ENCODE assay signal across 9 mouse cellular contexts in genomic region chr2:4473866-4474538, GRCm38 (mm10).
DNase-seq lines count a peak whose midpoint lies in the region; ATAC-seq lines count a peak whose summit lies in the region.
"Had no signal": no experiment of that assay in that cellular context is flagged by ENCODE, and none has a peak within 500 bp of the region (broad histone marks: within the 10 kb centered on the region; RNA-seq: fewer than 3 reads in every experiment).

No protein-coding gene starts in this region.

- H3K9me3 ChIP-seq in heart, embryonic 13.5 days, result peaks cover 8% of the 10 kb centered on the region; the same call in 1 of the 2 replicates
- H3K9me3 ChIP-seq in limb, embryonic 12.5 days, result peaks cover 3% of the 10 kb centered on the region; the same call in 1 of the 2 replicates
- H3K9me3 ChIP-seq in limb, embryonic 10.5 days (replicated peaks), result no peaks in the 10 kb centered on the region
- H3K9me3 ChIP-seq in embryonic facial prominence, embryonic 14.5 days (ENCODE audit: control insufficient read depth, low read length), result peaks cover 5% of the 10 kb centered on the region; the same call in 1 of the 2 replicates
- H3K9me3 ChIP-seq in hindbrain, embryonic 15.5 days, result no peaks in the 10 kb centered on the region
- H3K9me3 ChIP-seq: liver, embryonic 13.5 days had no signal

- no peaks in the 10 kb centered on the region for H3K27me3 ChIP-seq in heart, embryonic 13.5 days (replicated peaks)
- no peaks in the 10 kb centered on the region for H3K27me3 ChIP-seq in limb, embryonic 12.5 days
- no peaks in the 10 kb centered on the region for H3K27me3 ChIP-seq in limb, embryonic 10.5 days (ENCODE audit: low read depth, poor library complexity, severe bottlenecking)
- H3K27me3 ChIP-seq in embryonic facial prominence, embryonic 14.5 days (replicated peaks; ENCODE audit: control insufficient read depth, insufficient read depth, low read length), result no peaks in the 10 kb centered on the region
- H3K27me3 ChIP-seq in hindbrain, embryonic 15.5 days, result no peaks in the 10 kb centered on the region
- H3K27me3 ChIP-seq: liver, embryonic 13.5 days had no signal

- no peak overlapping the region for H3K4me3 ChIP-seq in heart, embryonic 13.5 days
- H3K4me3 ChIP-seq in limb, embryonic 12.5 days (replicated peaks), result no peak overlapping the region
- H3K4me3 ChIP-seq in limb, embryonic 10.5 days, result no peak overlapping the region
- H3K4me3 ChIP-seq in embryonic facial prominence, embryonic 14.5 days (ENCODE audit: low read depth, low read length), result no peak overlapping the region
- H3K4me3 ChIP-seq in hindbrain, embryonic 15.5 days, result no peak overlapping the region
- H3K4me3 ChIP-seq: liver, embryonic 13.5 days had no signal

- peaks cover 14% of the 10 kb centered on the region for H3K36me3 ChIP-seq in heart, embryonic 13.5 days
- peaks cover 65% of the 10 kb centered on the region for H3K36me3 ChIP-seq in limb, embryonic 12.5 days
- peaks cover 76% of the 10 kb centered on the region for H3K36me3 ChIP-seq in limb, embryonic 10.5 days
- H3K36me3 ChIP-seq in embryonic facial prominence, embryonic 14.5 days (ENCODE audit: control insufficient read depth, insufficient read depth, low read length), result peaks cover 5% of the 10 kb centered on the region; the same call in 1 of the 2 replicates
- H3K36me3 ChIP-seq in hindbrain, embryonic 15.5 days, result no peaks in the 10 kb centered on the region
- H3K36me3 ChIP-seq: liver, embryonic 13.5 days had no signal

- WGBS in heart, embryonic 13.5 days, result 75% methylated on average over 7 of the region's 8 CpGs
- WGBS in limb, embryonic 12.5 days, result 81% methylated on average over 7 of the region's 8 CpGs
- WGBS in limb, embryonic 10.5 days, result 82% methylated on average over 7 of the region's 8 CpGs
- WGBS in embryonic facial prominence, embryonic 14.5 days, result 59% methylated on average over 7 of the region's 8 CpGs
- WGBS in hindbrain, embryonic 15.5 days, result 68% methylated on average over 7 of the region's 8 CpGs

- peaks cover 49% of the 10 kb centered on the region for H3K4me1 ChIP-seq in heart, embryonic 13.5 days
- peaks cover 33% of the 10 kb centered on the region for H3K4me1 ChIP-seq in limb, embryonic 12.5 days (replicated peaks)
- peaks cover 21% of the 10 kb centered on the region for H3K4me1 ChIP-seq in limb, embryonic 10.5 days
- peaks cover 16% of the 10 kb centered on the region for H3K4me1 ChIP-seq in embryonic facial prominence, embryonic 14.5 days (ENCODE audit: control insufficient read depth, insufficient read depth, low read length)
- H3K4me1 ChIP-seq in hindbrain, embryonic 15.5 days (replicated peaks), result peaks cover 13% of the 10 kb centered on the region

- no peak overlapping the region for H3K9ac ChIP-seq in heart, embryonic 13.5 days
- no peak overlapping the region for H3K9ac ChIP-seq in limb, embryonic 12.5 days (replicated peaks)
- H3K9ac ChIP-seq in embryonic facial prominence, embryonic 14.5 days (ENCODE audit: low read depth, low read length), result no peak overlapping the region
- H3K9ac ChIP-seq in hindbrain, embryonic 15.5 days, result no peak overlapping the region
- H3K9ac ChIP-seq: liver, embryonic 13.5 days had no signal

- peak overlapping the region; percentile 64 for H3K27ac ChIP-seq in heart, embryonic 13.5 days (replicated peaks)
- 0 out of 2 replicates have a peak overlapping the region, but pooled peaks have one; percentile 14 for H3K27ac ChIP-seq in limb, embryonic 12.5 days
- H3K27ac ChIP-seq in limb, embryonic 10.5 days, result no peak overlapping the region
- H3K27ac ChIP-seq in embryonic facial prominence, embryonic 14.5 days (replicated peaks; ENCODE audit: low read depth, low read length), result peak overlapping the region; percentile 42
- H3K27ac ChIP-seq in hindbrain, embryonic 15.5 days (replicated peaks), result peak overlapping the region; percentile 6; the same call in 1 of the 2 replicates
- H3K27ac ChIP-seq: liver, embryonic 13.5 days had no signal

- no peak for DNase-seq in heart, adult 8-10 months (ENCODE audit: low spot score)
- DNase-seq in limb, embryonic 10.5 days (ENCODE audit: low spot score), result no peak
- DNase-seq in embryonic facial prominence, embryonic 14.5 days (ENCODE audit: low spot score), result no peak
- no peak for DNase-seq in cerebellum, postnatal 14 days
- DNase-seq: cerebellum, adult 9-10 months; liver, embryonic 13.5 days had no signal

- ATAC-seq in heart, embryonic 13.5 days (ENCODE audit: extremely low read depth, insufficient number of reproducible peaks, low FRiP score, low TSS enrichment), result no peak
- no peak for ATAC-seq in limb, embryonic 12.5 days (ENCODE audit: insufficient number of reproducible peaks, insufficient read depth, low FRiP score, low TSS enrichment, low read depth)
- no peak for ATAC-seq in embryonic facial prominence, embryonic 14.5 days (ENCODE audit: low read depth)
- ATAC-seq in hindbrain, embryonic 15.5 days (ENCODE audit: low FRiP score, low read depth), result no peak

- no peak overlapping the region for H3K4me2 ChIP-seq in heart, embryonic 13.5 days
- H3K4me2 ChIP-seq in limb, embryonic 12.5 days, result no peak overlapping the region
- H3K4me2 ChIP-seq in embryonic facial prominence, embryonic 14.5 days (ENCODE audit: low read depth, low read length), result no peak overlapping the region
- no peak overlapping the region for H3K4me2 ChIP-seq in hindbrain, embryonic 15.5 days
- H3K4me2 ChIP-seq: liver, embryonic 13.5 days had no signal
